Mouse (Mus musculus) bone marrow macrophage, adult 2 months (primary cell): ENCODE data around the gene Stac.

Source experiments
- CTCF ChIP-seq: IDR thresholded peaks from 2 replicates; pipeline ENCODE4 v1.5.1; 2012; ENCODE audit warnings: low read depth, mild to moderate bottlenecking, low read length, moderate library complexity
- POLR2A ChIP-seq: IDR thresholded peaks from 2 replicates; pipeline ENCODE4 v1.6.1; 2012; ENCODE audit warnings: mild to moderate bottlenecking, low read depth, low read length, borderline replicate concordance

- TF ChIP-seq POLR2A (no peak), CTCF (no peak)
Observed at GRCm38 (mm10) chr9:111577453-111577852, 112.7 kb downstream of the Stac start.
